Mouse (Mus musculus) activated CD4-positive, CD25-positive, alpha-beta regulatory T cell, adult 4 months (primary cell): ENCODE measurements around the gene Eps8l3. TPM values are rescaled to one million over a fixed set of nuclear protein-coding genes. Genes with fewer than 3 reads are reported as not detected.
"Not testable (repeated sequence)": the region's sequence is repeated elsewhere in the genome, so short reads cannot be mapped to it uniquely, and the experiment has no call there.

Experiments used
- ATAC-seq: one replicate; pipeline ENCODE4 v1.8.0; 2017
- polyA plus RNA-seq, 2 experiments: library from polyadenylated mRNA; unstranded; fragments of 100-300 nt; shearing (Covaris generic); gene quantifications; one replicate each; pipeline ENCODE4 v1.2.1; 2017

Eps8l3 gene
- polyA plus RNA-seq, 2 experiments from 2014 or later = not detected

GRCm38 (mm10) chr3:107853232-107854181, 23.5 kb upstream of the Eps8l3 start:
- ATAC-seq = peak; percentile 92

GRCm38 (mm10) chr3:107855368-107855767, 21.7 kb upstream of the Eps8l3 start:
- no peak for ATAC-seq

- ATAC-seq = no peak
These were observed 19.4 kb upstream of the Eps8l3 start for GRCm38 (mm10) chr3:107857646-107858045.

GRCm38 (mm10) chr3:107861483-107861882, 15.5 kb upstream of the Eps8l3 start:
- ATAC-seq = not testable (repeated sequence)

- ATAC-seq = no peak
These were observed 14.6 kb upstream of the Eps8l3 start for GRCm38 (mm10) chr3:107862471-107862870.

- no peak for ATAC-seq
These were observed 13.6 kb upstream of the Eps8l3 start for GRCm38 (mm10) chr3:107863471-107863870.

GRCm38 (mm10) chr3:107863898-107864603, 13.0 kb upstream of the Eps8l3 start:
- peak; percentile 75 for ATAC-seq

- ATAC-seq = no peak
These were observed 11.5 kb upstream of the Eps8l3 start for GRCm38 (mm10) chr3:107865364-107866091.

GRCm38 (mm10) chr3:107867086-107867485, 9.9 kb upstream of the Eps8l3 start:
- ATAC-seq = peak; percentile 83

GRCm38 (mm10) chr3:107868452-107868851, 8.6 kb upstream of the Eps8l3 start:
- no peak for ATAC-seq

GRCm38 (mm10) chr3:107869097-107869496, 7.9 kb upstream of the Eps8l3 start:
- no peak for ATAC-seq

- no peak for ATAC-seq
These were observed 7.1 kb upstream of the Eps8l3 start for GRCm38 (mm10) chr3:107869925-107870324.

GRCm38 (mm10) chr3:107873335-107874251, 3.4 kb upstream of the Eps8l3 start:
- no peak for ATAC-seq

- ATAC-seq = no peak
These were observed 1.8 kb upstream of the Eps8l3 start for GRCm38 (mm10) chr3:107875231-107875630.

- ATAC-seq = no peak
These were observed 1.0 kb downstream of the Eps8l3 start for GRCm38 (mm10) chr3:107877747-107878736.

GRCm38 (mm10) chr3:107887674-107888495, 10.9 kb downstream of the Eps8l3 start:
- no peak for ATAC-seq

- not testable (repeated sequence) for ATAC-seq
These were observed 12.2 kb downstream of the Eps8l3 start for GRCm38 (mm10) chr3:107889236-107889635.

- no peak for ATAC-seq
These were observed 18.2 kb downstream of the Eps8l3 start for GRCm38 (mm10) chr3:107895194-107895719.
